10 mouse cellular contexts compared by ENCODE assay signal in genomic region chr6:86820690-86821089, GRCm38 (mm10). TPM values are rescaled to one million over a fixed set of nuclear protein-coding genes. Genes with fewer than 3 reads are reported as not detected.
DNase-seq lines count a peak whose midpoint lies in the region; ATAC-seq and TF ChIP-seq lines count a peak whose summit lies in the region.
"Had no signal": no experiment of that assay in that cellular context is flagged by ENCODE, and none has a peak within 500 bp of the region (broad histone marks: within the 10 kb centered on the region; RNA-seq: fewer than 3 reads in every experiment).

No protein-coding gene starts in this region.

- H3K4me2 ChIP-seq in midbrain, embryonic 11.5 days, result no peak overlapping the region
- H3K4me2 ChIP-seq: embryonic facial prominence, embryonic 13.5 days had no signal

- TF ChIP-seq POLR2A in thymus, adult 2 months (IDR thresholded peaks at IDR 0.05; ENCODE audit: control insufficient read depth, extremely low read depth, insufficient read depth, low read length, poor library complexity), result no peak

- no peaks in the 10 kb centered on the region for H3K36me3 ChIP-seq in thymus, adult 2 months (ENCODE audit: control insufficient read depth, insufficient read depth, low read length)
- no peaks in the 10 kb centered on the region for H3K36me3 ChIP-seq in midbrain, embryonic 11.5 days (ENCODE audit: control insufficient read depth, insufficient read depth, low read length)
- H3K36me3 ChIP-seq: embryonic facial prominence, embryonic 13.5 days had no signal

- no peak for TF ChIP-seq CTCF in thymus, adult 2 months (IDR thresholded peaks at IDR 0.05; ENCODE audit: borderline replicate concordance, control insufficient read depth, extremely low read depth, insufficient read depth, low read length, poor library complexity)

- H3K27me3 ChIP-seq in thymus, adult 2 months (ENCODE audit: control insufficient read depth, insufficient read depth, low read length), result no peaks in the 10 kb centered on the region
- H3K27me3 ChIP-seq in midbrain, embryonic 11.5 days (ENCODE audit: control insufficient read depth, insufficient read depth, low read length), result no peaks in the 10 kb centered on the region

- DNase-seq in cerebellum, adult 9-10 months, result peak; percentile 55
- DNase-seq in thymus, adult 2 months, result peak; percentile 38
- no peak for DNase-seq in thymus, adult 18-20 months
- DNase-seq in lung, postnatal 36 days, result peak; percentile 42
- DNase-seq in midbrain, embryonic 11.5 days (ENCODE audit: low spot score, missing footprints), result no peak
- DNase-seq in right cerebral cortex, postnatal 4 days, result no peak
- no peak for DNase-seq in layer of hippocampus, adult 9-10 months (ENCODE audit: low spot score)
- DNase-seq: left cerebral cortex, postnatal 4 days had no signal

- no peak for ATAC-seq in cerebellum, adult (ENCODE audit: insufficient number of reproducible peaks, low FRiP score, low TSS enrichment)
- ATAC-seq in midbrain, embryonic 11.5 days (ENCODE audit: low FRiP score), result no peak

- no peak overlapping the region for H3K4me3 ChIP-seq in thymus, adult 2 months (ENCODE audit: control insufficient read depth, insufficient read depth, low read length)
- H3K4me3 ChIP-seq in midbrain, embryonic 11.5 days (ENCODE audit: low read depth, low read length), result no peak overlapping the region
- H3K4me3 ChIP-seq: embryonic facial prominence, embryonic 13.5 days had no signal

- H3K27ac ChIP-seq in thymus, adult 2 months (ENCODE audit: control insufficient read depth, insufficient read depth, low read length), result no peak overlapping the region
- no peak overlapping the region for H3K27ac ChIP-seq in midbrain, embryonic 11.5 days (ENCODE audit: low read depth, low read length)
- H3K27ac ChIP-seq: embryonic facial prominence, embryonic 13.5 days had no signal

- H3K9ac ChIP-seq in midbrain, embryonic 11.5 days (ENCODE audit: low read length), result no peak overlapping the region
- H3K9ac ChIP-seq: embryonic facial prominence, embryonic 13.5 days had no signal

- H3K4me1 ChIP-seq in thymus, adult 2 months (replicated peaks; ENCODE audit: control insufficient read depth, insufficient read depth, low read length), result peaks cover 26% of the 10 kb centered on the region
- H3K4me1 ChIP-seq in midbrain, embryonic 11.5 days (ENCODE audit: control insufficient read depth, insufficient read depth, low read length), result 0 out of 2 replicates have a peak, but pooled peaks cover 2% of the 10 kb centered on the region

- H3K9me3 ChIP-seq in midbrain, embryonic 11.5 days (ENCODE audit: control insufficient read depth, low read length), result no peaks in the 10 kb centered on the region
- H3K9me3 ChIP-seq: embryonic facial prominence, embryonic 13.5 days had no signal

- 67% methylated on average over 7 of the region's 7 CpGs for WGBS in thymus, adult 2 months
- 63% methylated on average over 7 of the region's 7 CpGs for WGBS in midbrain, embryonic 11.5 days

RNA-seq across cellular contexts. Expression of gene Anxa4, which starts 27.3 kb away (rescaled TPM):
- 21.5 and 27.8 TPM in 2 replicates for polyA plus RNA-seq in thymus, adult 2 months (2012; rRNA removed)
- polyA plus RNA-seq in midbrain, embryonic 11.5 days (2014; fragmentation: Nextera tagmentation; extraction: Ambion mirVana), result 5.4 and 7.0 TPM in 2 replicates

RNA-seq across cellular contexts. Expression of gene Aak1, which starts 28.6 kb away (rescaled TPM):
- 59.2 and 79.9 TPM in 2 replicates for polyA plus RNA-seq in thymus, adult 2 months (2012; rRNA removed)
- polyA plus RNA-seq in midbrain, embryonic 11.5 days (2014; fragmentation: Nextera tagmentation; extraction: Ambion mirVana), result 17.1 and 21.1 TPM in 2 replicates

Comparison
In these comparisons a context has a peak if more than half of its experiments do, and no peak if none do; other contexts are left out.
1. DNase-seq: peak in cerebellum, adult 9-10 months (single experiment), thymus, adult 2 months (single experiment) and lung, postnatal 36 days (single experiment); none in thymus, adult 18-20 months (0 of 2), midbrain, embryonic 11.5 days (single experiment), right cerebral cortex, postnatal 4 days (single experiment) and layer of hippocampus, adult 9-10 months (single experiment).